Comparison of ENCODE assay signal across 8 mouse cellular contexts in the genomic region with DNA sequence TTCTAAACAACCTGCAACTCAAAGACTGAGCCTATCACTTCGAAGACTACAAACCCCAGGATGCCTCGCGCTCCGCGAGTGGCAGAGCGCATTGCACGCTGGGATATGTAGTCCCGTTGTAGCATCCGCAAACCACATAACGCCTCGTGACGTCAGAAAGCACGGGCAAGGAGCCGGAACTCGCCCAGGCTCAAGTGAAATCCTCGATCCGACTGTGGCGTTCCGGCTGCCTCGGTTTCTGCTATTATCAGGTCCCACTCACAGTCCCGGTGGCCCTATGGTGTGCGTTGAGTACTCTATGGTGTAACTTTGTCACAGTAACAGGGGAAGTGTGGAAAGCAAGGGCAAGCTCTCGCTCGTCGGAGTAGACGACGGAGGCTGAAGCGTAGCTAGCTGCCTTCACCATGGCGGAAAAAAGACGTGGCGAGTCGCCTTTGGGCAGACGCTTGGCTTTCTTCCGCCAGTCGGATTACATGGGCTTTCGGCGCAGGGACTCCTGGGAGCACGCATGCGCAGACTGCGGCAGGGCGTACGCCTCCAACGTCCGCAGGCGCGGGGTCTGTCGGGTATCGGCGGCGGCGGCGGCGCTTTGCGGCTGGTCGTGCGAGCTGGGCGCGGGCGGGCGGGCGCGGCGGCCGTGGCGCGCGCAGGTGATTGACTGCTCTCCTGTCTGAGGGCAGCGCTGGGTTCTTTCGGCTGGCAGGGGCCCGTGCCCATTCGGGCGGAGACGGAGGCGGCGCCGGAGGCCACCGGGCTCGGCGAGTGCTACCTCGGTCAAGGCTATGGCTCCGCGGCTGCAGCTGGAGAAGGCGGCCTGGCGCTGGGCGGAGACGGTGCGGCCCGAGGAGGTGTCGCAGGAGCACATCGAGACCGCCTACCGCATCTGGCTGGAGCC. TPM values are rescaled to one million over a fixed set of nuclear protein-coding genes. Genes with fewer than 3 reads are reported as not detected.
A peak's percentile ranks its signal among the peaks of the same experiment; 100 is the strongest.
DNase-seq lines count a peak whose midpoint lies in the region; ATAC-seq lines count a peak whose summit lies in the region.

Gene Usp48 (plus strand): TSS at position 155 of the 895 bp plus-strand sequence.

- H3K9me3 ChIP-seq in hindbrain, embryonic 14.5 days (ENCODE audit: control insufficient read depth, low read length) = no peaks in the 10 kb centered on the region

- no peaks in the 10 kb centered on the region for H3K36me3 ChIP-seq in hindbrain, embryonic 14.5 days (replicated peaks; ENCODE audit: control insufficient read depth, insufficient read depth)

- peak within 1 kb of the TSS; percentile 85 for H3K4me3 ChIP-seq in hindbrain, embryonic 14.5 days (replicated peaks; ENCODE audit: low read length)

- peak within 1 kb of the TSS; percentile 84 for H3K9ac ChIP-seq in hindbrain, embryonic 14.5 days

- peak; percentile 93 for ATAC-seq in hindbrain, embryonic 14.5 days (ENCODE audit: low FRiP score)

- under 1% methylated on average over 78 of the region's 92 CpGs for WGBS in hindbrain, embryonic 14.5 days

- H3K27ac ChIP-seq in hindbrain, embryonic 14.5 days = peak within 1 kb of the TSS; percentile 99

- no peaks in the 10 kb centered on the region for H3K27me3 ChIP-seq in hindbrain, embryonic 14.5 days (ENCODE audit: control insufficient read depth, insufficient read depth, low read length)

- DNase-seq in R1 (ENCODE audit: low read depth, low spot score) = peak; percentile 99
- peak; percentile 99 to 100 for DNase-seq in cerebellum, postnatal 25 days
- DNase-seq in frontal cortex, postnatal 25 days (ENCODE audit: low spot score in 2 of 2) = peak; percentile 96 to 99
- DNase-seq in hindbrain, embryonic 14.5 days (ENCODE audit: low spot score) = peak; percentile 100
- DNase-seq in layer of hippocampus, postnatal 36 days = peak; percentile 99
- peak; percentile 100 for DNase-seq in lung, postnatal 36 days
- peak; percentile 99 for DNase-seq in retina, postnatal 1 day
- peak; percentile 94 to 97 for DNase-seq in urinary bladder, adult 18-20 months (ENCODE audit: low spot score in 2 of 2)

- peaks cover 18% of the 10 kb centered on the region for H3K4me1 ChIP-seq in hindbrain, embryonic 14.5 days (replicated peaks; ENCODE audit: control insufficient read depth, insufficient read depth, low read length)

- peak within 1 kb of the TSS; percentile 97 for H3K4me2 ChIP-seq in hindbrain, embryonic 14.5 days (replicated peaks)

RNA-seq across cellular contexts. Expression of gene Usp48, which starts in this region (rescaled TPM):
- polyA plus RNA-seq in hindbrain, embryonic 14.5 days (2014; fragmentation: Nextera tagmentation; extraction: Ambion mirVana) = 65.3 and 70.9 TPM in 2 replicates
- 100 to 1,000 TPM; 128 to 141 TPM for total RNA-seq in layer of hippocampus, postnatal 36 days (2021)

Comparison
In these comparisons a context has a peak if more than half of its experiments do, and no peak if none do; other contexts are left out.
1. Peak in every context shown above with its lines: DNase-seq, ATAC-seq, H3K4me3 ChIP-seq and H3K27ac ChIP-seq.